Mouse (Mus musculus) gonadal fat pad, adult 2 months (tissue): ENCODE data around the gene Astn1. TPM values are rescaled to one million over a fixed set of nuclear protein-coding genes. Genes with fewer than 3 reads are reported as not detected.

ENCODE experiments used
- DNase-seq: peaks from one replicate; pipeline ENCODE4 v3.0.0-alpha.2; 2012; ENCODE audit warnings: low read depth
- polyA plus RNA-seq: library from polyadenylated mRNA; depleted of rRNA; stranded (reverse); fragments of >200 nt; gene quantifications from 2 replicates; pipeline ENCODE4 v1.2.3, GENCODE M21; 2012; rRNA removed

Gene Astn1
- polyA plus RNA-seq, 1 experiment: 0.04 TPM

DNA sequence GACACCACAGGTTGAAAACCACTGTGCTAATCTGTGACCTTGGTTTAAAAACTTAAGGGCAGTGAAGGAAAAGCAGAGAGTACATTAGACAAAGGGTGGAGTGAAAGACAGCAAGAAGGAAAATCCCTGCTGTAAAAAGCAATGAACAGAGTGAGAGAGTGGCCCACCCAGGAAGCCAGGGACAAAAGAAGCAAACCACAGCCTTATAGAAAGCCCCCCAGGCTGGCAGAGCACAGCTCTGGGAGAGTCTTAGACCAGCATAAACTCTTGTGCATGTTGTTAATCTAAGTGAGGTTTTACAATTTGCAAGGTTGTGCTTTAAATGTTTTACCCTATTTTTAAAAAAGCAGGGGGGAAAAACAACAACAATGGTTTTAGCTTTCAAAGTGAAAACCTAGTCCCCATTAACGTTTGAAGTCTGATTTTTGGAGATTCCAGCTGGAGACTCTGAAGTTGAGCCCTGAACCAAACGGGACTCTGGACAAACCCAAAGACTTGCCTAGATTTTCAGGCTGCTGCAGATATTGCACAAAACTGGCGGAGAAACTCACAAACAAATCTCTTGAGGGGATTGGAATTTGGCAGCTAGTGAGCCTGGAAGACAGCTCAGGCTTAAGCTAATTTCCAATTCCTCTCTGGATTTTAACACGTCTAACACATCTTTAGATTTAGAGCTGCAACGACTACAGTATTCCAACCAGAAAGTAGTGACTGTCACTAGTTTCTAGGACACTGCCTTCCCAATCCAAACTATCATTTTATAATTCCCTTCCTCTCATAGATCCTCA, 377.3 kb downstream of the Astn1 start:
- no peak for DNase-seq

DNA sequence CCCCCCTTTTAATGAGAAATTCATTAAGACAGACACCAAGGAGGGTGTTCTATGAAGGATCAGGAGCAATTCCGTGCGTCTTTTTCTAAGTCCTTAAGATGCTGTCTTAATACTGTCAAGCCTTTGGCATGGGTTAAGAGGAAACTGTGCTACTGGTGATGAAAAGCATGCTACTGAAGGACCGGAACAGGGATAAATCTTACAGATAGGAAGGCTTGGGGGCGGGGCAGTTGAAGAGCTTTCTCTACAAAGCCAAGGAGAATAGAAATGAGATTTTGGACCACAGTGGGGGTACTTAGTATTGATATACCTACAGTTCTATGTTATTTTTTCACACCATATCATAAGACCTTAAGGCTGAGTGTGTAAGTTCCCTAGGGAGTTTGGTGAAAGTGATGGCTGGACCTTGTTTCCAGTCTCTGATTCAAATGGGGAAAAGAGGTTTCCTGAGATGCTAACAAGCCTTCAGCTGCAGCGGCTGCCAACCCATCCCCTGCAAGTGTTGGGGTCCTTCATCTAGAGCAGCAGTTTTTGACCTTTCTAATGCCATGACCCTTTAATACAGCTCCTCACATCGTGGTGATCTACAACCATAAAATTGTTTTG, 378.2 kb downstream of the Astn1 start:
- no peak for DNase-seq

DNA sequence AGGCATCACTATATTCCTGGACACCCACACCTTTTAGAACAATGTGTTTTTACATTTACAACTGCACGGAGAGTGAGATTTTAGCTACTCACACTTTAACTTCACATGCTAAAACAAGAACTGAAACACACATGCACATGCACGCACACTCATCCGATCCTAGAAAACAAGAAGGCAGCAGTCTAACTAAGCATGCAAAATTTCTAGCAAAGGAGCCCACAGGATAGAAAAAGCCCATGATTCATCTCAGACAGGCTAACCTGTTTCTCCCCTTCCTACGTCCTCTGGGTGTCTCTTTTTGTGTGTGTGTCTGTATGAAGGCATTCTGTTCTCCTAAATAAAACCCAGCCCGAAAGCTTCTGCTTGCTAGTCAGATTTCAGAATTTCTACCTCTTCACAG, 378.9 kb downstream of the Astn1 start:
- DNase-seq: no peak

Other genes starting within 250 kb of the Astn1 start
- gene Brinp2, start 5.9 kb upstream of the Astn1 start, polyA plus RNA-seq: 0.16 and 0.19 TPM in 2 replicates